Mouse (Mus musculus) CH12.LX (cell line): ENCODE data around the gene Ppp1r14b. TPM values are rescaled to one million over a fixed set of nuclear protein-coding genes. Genes with fewer than 3 reads are reported as not detected.

Experiments used
- DNase-seq: peaks from one replicate; pipeline ENCODE4 v3.0.0-alpha.2; 2013; ENCODE audit errors: extremely low read depth
- H3K27ac ChIP-seq: 2 replicates; pipeline ENCODE4 v1.5.1; 2012; ENCODE audit warnings: low read depth, mild to moderate bottlenecking, control low read depth, moderate library complexity; ENCODE audit not compliant: insufficient read depth
- H3K27me3 ChIP-seq: replicated peaks from 2 replicates; pipeline ENCODE3; 2012; ENCODE audit warnings: inconsistent platforms
- H3K36me3 ChIP-seq, 2 experiments: replicated peaks in 1 of 2; 2 replicates each; pipeline versions ENCODE3 to v1.6.1; 2012; ENCODE audit warnings: inconsistent platforms in 1 of 2, low read length in 1 of 2, mild to moderate bottlenecking in 1 of 2, mixed read lengths in 1 of 2, moderate library complexity in 1 of 2; ENCODE audit not compliant: control insufficient read depth in 1 of 2, insufficient read depth in 1 of 2
- H3K4me1 ChIP-seq, 2 experiments: 2 replicates each; pipeline ENCODE4 v1.6.1; 2012; ENCODE audit warnings: inconsistent platforms in 1 of 2, moderate library complexity in 1 of 2; ENCODE audit not compliant: insufficient read depth in 2 of 2, control insufficient read depth in 1 of 2
- H3K4me2 ChIP-seq: 2 replicates; pipeline ENCODE4 v1.6.1; 2012; ENCODE audit warnings: low read depth, mild to moderate bottlenecking, control low read depth; ENCODE audit not compliant: poor library complexity, insufficient read depth, severe bottlenecking
- H3K4me3 ChIP-seq, 3 experiments: fragments of 150-350 bp in 1 of 3; sonication (generic) in 1 of 3; replicated peaks in 1 of 3; 2 replicates each; pipeline versions ENCODE3 to v1.5.1; 2011 to 2012; ENCODE audit warnings: low read depth in 2 of 3, low read length in 2 of 3, mild to moderate bottlenecking in 2 of 3, moderate library complexity in 2 of 3, control low read depth in 1 of 3, improper control_type of control experiment in 1 of 3, inconsistent platforms in 1 of 3, mixed read lengths in 1 of 3; ENCODE audit not compliant: poor library complexity in 1 of 3
- H3K79me2 ChIP-seq: replicated peaks from 2 replicates; pipeline ENCODE4 v1.6.1; 2012; ENCODE audit warnings: mild to moderate bottlenecking, moderate library complexity; ENCODE audit not compliant: control insufficient read depth, poor library complexity, insufficient read depth, severe bottlenecking; ENCODE audit errors: extremely low read depth
- H3K9ac ChIP-seq: 2 replicates; pipeline ENCODE4 v1.6.1; 2012; ENCODE audit warnings: low read depth, mild to moderate bottlenecking, control low read depth, moderate library complexity; ENCODE audit not compliant: insufficient read depth
- H3K9me3 ChIP-seq: replicated peaks from 2 replicates; pipeline ENCODE3; 2012; ENCODE audit warnings: low read length, inconsistent platforms, mixed read lengths
- BHLHE40 ChIP-seq: IDR thresholded peaks from 2 replicates; pipeline ENCODE4 v1.6.1; 2011; ENCODE audit warnings: mild to moderate bottlenecking, low read depth, low read length, improper control_type of control experiment
- CHD1 ChIP-seq: IDR thresholded peaks from 2 replicates; pipeline ENCODE4 v1.6.1; 2012; ENCODE audit warnings: low read depth, low read length, improper control_type of control experiment, inconsistent platforms
- CHD2 ChIP-seq: IDR thresholded peaks from 2 replicates; pipeline ENCODE4 v1.6.1; 2011; ENCODE audit warnings: low read length, improper control_type of control experiment
- CTCF ChIP-seq, 2 experiments: IDR thresholded peaks in 1 of 2; conservative IDR thresholded peaks in 1 of 2; 2 replicates each; pipeline ENCODE4 v1.5.1; 2011 to 2012; ENCODE audit warnings: low read depth in 2 of 2, low read length in 2 of 2, improper control_type of control experiment in 1 of 2, inconsistent platforms in 1 of 2, mild to moderate bottlenecking in 1 of 2, moderate library complexity in 1 of 2
- EP300 ChIP-seq: IDR thresholded peaks from 2 replicates; pipeline ENCODE4 v1.6.1; 2011; ENCODE audit warnings: low read length, improper control_type of control experiment
- ETS1 ChIP-seq: conservative IDR thresholded peaks from 2 replicates; pipeline ENCODE4 v1.6.1; 2012; ENCODE audit warnings: low read depth, mild to moderate bottlenecking, inconsistent platforms, low read length, improper control_type of control experiment, moderate library complexity
- GABPA ChIP-seq: IDR thresholded peaks from 2 replicates; pipeline ENCODE4 v1.6.1; 2012; ENCODE audit warnings: low read depth, low read length, improper control_type of control experiment, inconsistent platforms; ENCODE audit not compliant: insufficient replicate concordance
- HCFC1 ChIP-seq: IDR thresholded peaks from 2 replicates; pipeline ENCODE4 v1.6.1; 2012; ENCODE audit warnings: low read depth, mild to moderate bottlenecking, inconsistent platforms, low read length, improper control_type of control experiment
- JUN ChIP-seq: IDR thresholded peaks from 2 replicates; pipeline ENCODE4 v1.6.1; 2011; ENCODE audit warnings: low read depth, mild to moderate bottlenecking, low read length, improper control_type of control experiment, moderate library complexity; ENCODE audit not compliant: insufficient read depth
- MAFK ChIP-seq: IDR thresholded peaks from 2 replicates; pipeline ENCODE4 v1.6.1; 2011; ENCODE audit warnings: low read length, improper control_type of control experiment; ENCODE audit not compliant: insufficient replicate concordance
- MAZ ChIP-seq: IDR thresholded peaks from 2 replicates; pipeline ENCODE4 v1.6.1; 2012; ENCODE audit warnings: low read depth, mild to moderate bottlenecking, inconsistent platforms, low read length, improper control_type of control experiment, moderate library complexity
- MEF2A ChIP-seq: IDR thresholded peaks from 2 replicates; pipeline ENCODE4 v1.6.1; 2014; ENCODE audit warnings: low read depth, mild to moderate bottlenecking, inconsistent platforms, low read length, improper control_type of control experiment, borderline replicate concordance
- MYC ChIP-seq: IDR thresholded peaks from 2 replicates; pipeline ENCODE4 v1.6.1; 2011; ENCODE audit warnings: low read depth, mild to moderate bottlenecking, improper control_type of control experiment, low read length
- NELFE ChIP-seq: IDR thresholded peaks from 2 replicates; pipeline ENCODE4 v1.6.1; 2011; ENCODE audit warnings: low read depth, low read length, improper control_type of control experiment
- NRF1 ChIP-seq: IDR thresholded peaks from 2 replicates; pipeline ENCODE4 v1.6.1; 2014; ENCODE audit warnings: low read depth, mild to moderate bottlenecking, inconsistent platforms, low read length, improper control_type of control experiment, moderate library complexity
- PAX5 ChIP-seq: IDR thresholded peaks from 2 replicates; pipeline ENCODE4 v1.6.1; 2012; ENCODE audit warnings: low read length, inconsistent platforms, mixed read lengths
- POLR2A ChIP-seq: IDR thresholded peaks from 2 replicates; pipeline ENCODE4 v1.6.1; 2011; ENCODE audit warnings: low read depth, mild to moderate bottlenecking, improper control_type of control experiment, low read length
- POLR2AphosphoS2 ChIP-seq: IDR thresholded peaks from 2 replicates; pipeline ENCODE4 v1.6.1; 2011; ENCODE audit warnings: low read depth, low read length, improper control_type of control experiment
- SIN3A ChIP-seq: IDR thresholded peaks from 2 replicates; pipeline ENCODE4 v1.6.1; 2012; ENCODE audit warnings: low read length, improper control_type of control experiment, inconsistent platforms
- SMC3 ChIP-seq: IDR thresholded peaks from 2 replicates; pipeline ENCODE4 v1.6.1; 2011; ENCODE audit warnings: low read depth, low read length, improper control_type of control experiment
- TBP ChIP-seq: conservative IDR thresholded peaks from 2 replicates; pipeline ENCODE4 v1.6.1; 2011; ENCODE audit warnings: low read depth, low read length, improper control_type of control experiment
- TCF12 ChIP-seq: IDR thresholded peaks from 2 replicates; pipeline ENCODE4 v1.6.1; 2014; ENCODE audit warnings: low read depth, mild to moderate bottlenecking, inconsistent platforms, low read length, improper control_type of control experiment
- UBTF ChIP-seq: IDR thresholded peaks from 2 replicates; pipeline ENCODE4 v1.6.1; 2012; ENCODE audit warnings: low read depth, mild to moderate bottlenecking, inconsistent platforms, low read length, improper control_type of control experiment, moderate library complexity
- USF1 ChIP-seq: IDR thresholded peaks from 2 replicates; pipeline ENCODE4 v1.6.1; 2014; ENCODE audit warnings: low read depth, mild to moderate bottlenecking, inconsistent platforms, low read length, improper control_type of control experiment
- ZC3H11A ChIP-seq: IDR thresholded peaks from 2 replicates; pipeline ENCODE4 v1.6.1; 2012; ENCODE audit warnings: low read depth, mild to moderate bottlenecking, inconsistent platforms, low read length, improper control_type of control experiment
- ZKSCAN1 ChIP-seq: IDR thresholded peaks from 2 replicates; pipeline ENCODE4 v1.6.1; 2012; ENCODE audit warnings: low read depth, inconsistent platforms, low read length, improper control_type of control experiment, borderline replicate concordance
- ZMIZ1 ChIP-seq: IDR thresholded peaks from 2 replicates; pipeline ENCODE4 v1.6.1; 2012; ENCODE audit warnings: low read depth, mild to moderate bottlenecking, inconsistent platforms, low read length, improper control_type of control experiment
- ZNF384 ChIP-seq: IDR thresholded peaks from 2 replicates; pipeline ENCODE4 v1.6.1; 2012; ENCODE audit warnings: low read depth, low read length, improper control_type of control experiment, inconsistent platforms
- dilution Hi-C: fragments of 300-500 bp; cut with MboI; formaldehyde crosslinking; loops from 2 replicates; pipeline ENCODE4 v1.14.3; 2020; ENCODE audit warnings: low sequenced_read_pairs; ENCODE audit not compliant: extremely low pct_unique_long_range_greater_than_20kb, extremely low pct_ligation_motif_present
- in situ Hi-C: fragments of 300-500 bp; cut with MboI; formaldehyde crosslinking; loops from 3 replicates; pipeline ENCODE4 v1.14.3; 2019; ENCODE audit warnings: low sequenced_read_pairs, low pct_ligation_motif_present, low pct_unique_long_range_greater_than_20kb, mixed read lengths
- polyA plus RNA-seq: library from polyadenylated mRNA; unstranded; fragments of >175 nt; gene quantifications from 2 replicates; pipeline ENCODE4 v1.2.1, GENCODE M21; 2012; ENCODE audit warnings: low read depth; ENCODE audit not compliant: insufficient read length
- total RNA-seq, 2 experiments: library from RNA; depleted of rRNA; stranded (reverse); fragments of 300-350 nt in 1 of 2; fragments of >200 nt in 1 of 2; gene quantifications; 2 replicates each; pipeline ENCODE4 v1.2.3; 2012 to 2014

The Ppp1r14b gene
- total and polyA plus RNA-seq, 3 experiments = 167 to 256 (median 241) TPM

DNA sequence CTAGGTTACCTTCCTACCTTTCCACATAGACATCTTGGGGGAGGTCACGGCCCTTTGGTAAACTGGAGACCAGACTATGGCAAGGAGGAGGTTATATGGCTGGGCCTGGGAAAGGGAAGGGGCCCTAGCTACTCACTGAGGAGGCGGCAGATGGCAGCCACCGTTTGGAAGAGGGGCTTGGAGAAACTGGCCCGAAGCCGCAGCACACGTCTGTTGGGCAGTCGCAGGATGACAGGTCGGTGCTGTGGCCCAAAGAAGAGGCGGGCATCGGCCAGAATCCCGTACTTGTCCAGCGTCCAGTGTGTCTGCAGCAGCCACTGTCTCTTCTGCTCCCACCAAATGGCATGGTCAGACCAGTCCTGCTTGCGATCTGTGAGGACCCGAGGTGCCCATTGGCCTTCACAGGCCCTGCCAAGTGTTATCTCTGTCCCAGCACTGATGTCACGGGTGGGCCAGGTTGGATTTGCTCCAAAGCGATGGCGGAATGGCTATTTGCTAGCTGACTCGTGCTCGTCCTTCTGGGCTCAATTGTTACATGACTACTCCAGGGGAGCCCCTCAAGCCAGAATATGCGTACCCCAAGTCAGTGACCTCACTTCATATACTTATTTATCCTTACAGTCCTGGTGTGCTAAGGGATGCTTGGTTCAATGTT is 39.8 kb downstream of the Ppp1r14b start:
- Histone ChIP-seq H3K4me1 (peaks cover 6 to 15% of the 10 kb centered on the region in 2 experiments; a peak in 3 of 4 replicates), H3K27me3 (no peaks in the 10 kb centered on the region), H3K27ac (no peak overlapping the region), H3K36me3 (peaks cover 27 to 53% of the 10 kb centered on the region in 2 experiments), H3K9ac (no peak overlapping the region), H3K9me3 (no peaks in the 10 kb centered on the region), H3K4me3 (no peak overlapping the region), H3K4me2 (no peak overlapping the region), H3K79me2 (peaks cover 3% of the 10 kb centered on the region; the same call in 1 of the 2 replicates)
- in situ Hi-C loops (no loop called here), dilution Hi-C loops (no loop called here)
- DNase-seq = no peak
- TF ChIP-seq POLR2AphosphoS2 (no peak), ZC3H11A (no peak), USF1 (no peak), NRF1 (no peak), POLR2A (no peak), CHD1 (no peak), CTCF (conservative IDR thresholded peaks at IDR 0.05 in 1 of 2, IDR thresholded peaks at IDR 0.05 in 1 of 2; ENCODE audit: low read depth in 2 of 2, low read length in 2 of 2) (no peak), MAZ (no peak), SIN3A (no peak)

DNA sequence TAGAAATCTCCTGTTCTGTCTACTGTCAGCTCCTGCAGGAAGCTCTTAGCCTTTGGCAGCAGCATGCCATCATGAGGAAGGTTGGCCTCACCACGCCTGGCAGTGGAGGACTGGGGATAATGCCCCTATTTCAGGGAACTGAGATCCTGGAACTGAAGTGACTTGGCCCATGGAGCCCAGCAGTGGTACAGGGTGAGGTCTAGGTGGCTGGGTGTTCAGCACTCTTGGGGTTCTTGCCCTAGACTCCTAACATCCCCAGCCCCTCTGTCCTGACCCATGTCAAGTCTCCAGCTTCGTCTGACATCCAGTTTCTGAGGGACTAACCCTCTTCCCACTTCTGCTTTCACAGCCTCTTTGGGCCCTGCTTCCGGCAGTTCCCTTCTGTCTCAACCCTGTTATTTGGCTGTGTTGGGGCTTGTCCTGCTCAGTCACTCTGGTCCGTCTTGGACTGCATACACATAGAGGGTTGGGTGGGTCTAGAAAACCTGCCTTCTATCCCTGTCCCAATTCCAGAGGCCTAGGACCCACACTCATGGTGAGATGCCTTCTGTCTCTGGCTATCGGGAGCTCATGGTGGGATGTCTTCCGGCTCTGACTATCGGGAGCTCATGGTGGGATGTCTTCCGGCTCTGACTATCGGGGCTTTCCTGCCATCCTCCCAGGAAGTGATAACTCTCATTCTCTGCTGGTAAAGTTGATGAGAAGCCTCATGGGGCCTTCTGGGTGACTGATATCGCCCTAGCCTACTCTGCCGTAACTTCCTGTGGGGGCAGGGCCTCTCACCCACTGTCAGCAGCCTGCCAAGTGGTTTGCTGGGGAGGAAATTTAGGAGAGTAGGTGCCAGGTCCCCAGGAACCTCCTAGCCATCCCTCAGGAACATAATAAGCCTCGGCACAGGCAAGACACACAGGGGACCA is 43.0 kb downstream of the Ppp1r14b start:
- Histone ChIP-seq H3K79me2 (peaks cover 3% of the 10 kb centered on the region; the same call in 1 of the 2 replicates), H3K4me1 (peaks cover 13 to 27% of the 10 kb centered on the region in 2 experiments), H3K36me3 (peaks cover 43 to 69% of the 10 kb centered on the region in 2 experiments), H3K27ac (peak overlapping the region; percentile 86), H3K9ac (peak overlapping the region; percentile 65), H3K9me3 (no peaks in the 10 kb centered on the region), H3K4me2 (peak overlapping the region; percentile 82), H3K27me3 (no peaks in the 10 kb centered on the region), H3K4me3 (peak overlapping the region; percentile 69 to 84 (median 76))
- dilution Hi-C loops (no loop called here), in situ Hi-C loops (no loop called here)
- peak; percentile 93 for DNase-seq
- TF ChIP-seq CHD1 = peak; percentile 67; the same call in 1 of the 2 replicates
- TF ChIP-seq UBTF = 0 out of 2 replicates have a peak, but pooled peaks have one; percentile 49
- TF ChIP-seq SIN3A = peak; percentile 95; the same call in 1 of the 2 replicates
- no peak for TF ChIP-seq GABPA
- TF ChIP-seq NELFE = 0 out of 2 replicates have a peak, but pooled peaks have one; percentile 43
- 0 out of 2 replicates have a peak, but pooled peaks have one; percentile 32 for TF ChIP-seq TBP
- peak; percentile 91 for TF ChIP-seq CHD2
- TF ChIP-seq ZMIZ1 = peak; percentile 76
- peak; percentile 81 for TF ChIP-seq ETS1
- peak; percentile 70 for TF ChIP-seq POLR2A
- peak; percentile 57; the same call in 1 of the 2 replicates for TF ChIP-seq BHLHE40
- TF ChIP-seq EP300 = peak; percentile 83
- no peak for TF ChIP-seq ZNF384
- TF ChIP-seq PAX5 = no peak
- TF ChIP-seq SMC3 = no peak
- TF ChIP-seq MEF2A = peak; percentile 68
- no peak; the same call in 1 of the 2 replicates for TF ChIP-seq POLR2AphosphoS2
- no peak for TF ChIP-seq ZKSCAN1
- TF ChIP-seq JUN = peak; percentile 39; the same call in 1 of the 2 replicates
- TF ChIP-seq MYC = peak; percentile 68; the same call in 1 of the 2 replicates
- peak; percentile 70 for TF ChIP-seq HCFC1
- TF ChIP-seq TCF12 = peak; percentile 87; the same call in 1 of the 2 replicates
- 0 out of 2 replicates have a peak, but pooled peaks have one; percentile 23 for TF ChIP-seq MAFK
